Mouse (Mus musculus): ENCODE measurements around the gene Rasgrf2. TPM values are rescaled to one million over a fixed set of nuclear protein-coding genes. Genes with fewer than 3 reads are reported as not detected.

Gene Rasgrf2
- polyA plus RNA-seq, 1 experiment = 0.51 TPM

DNA sequence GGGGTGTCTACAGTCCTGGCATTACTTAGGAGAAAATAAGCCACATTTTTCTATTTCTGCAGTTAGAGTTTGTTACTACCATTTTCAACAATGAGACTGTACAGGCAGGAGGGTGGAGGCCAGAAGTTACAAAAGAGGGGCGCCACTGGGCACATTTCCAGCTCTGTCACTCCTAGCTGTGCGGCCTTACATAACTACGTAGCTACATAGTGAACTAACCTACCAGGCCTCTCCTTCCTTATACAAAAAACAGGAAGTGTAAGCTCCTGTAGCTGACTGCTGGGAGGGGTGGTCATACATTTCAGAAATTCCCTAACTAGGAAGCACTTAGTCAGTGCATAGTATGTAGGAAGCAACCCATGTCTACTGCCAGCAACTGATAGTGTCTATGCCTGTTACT, 78.5 kb downstream of the Rasgrf2 start:
- H3K4me1 ChIP-seq (ENCODE audit: control insufficient read depth, insufficient read depth, low read length) = no peaks in the 10 kb centered on the region
- H3K27ac ChIP-seq (ENCODE audit: insufficient read depth, low read depth, low read length) = no peak overlapping the region
- TF ChIP-seq CTCF (IDR thresholded peaks at IDR 0.05; ENCODE audit: low read depth, low read length) (no peak), POLR2A (IDR thresholded peaks at IDR 0.05; ENCODE audit: borderline replicate concordance, low read depth, low read length) (no peak)
- no peak overlapping the region for H3K4me3 ChIP-seq (ENCODE audit: insufficient read depth, low read length)

DNA sequence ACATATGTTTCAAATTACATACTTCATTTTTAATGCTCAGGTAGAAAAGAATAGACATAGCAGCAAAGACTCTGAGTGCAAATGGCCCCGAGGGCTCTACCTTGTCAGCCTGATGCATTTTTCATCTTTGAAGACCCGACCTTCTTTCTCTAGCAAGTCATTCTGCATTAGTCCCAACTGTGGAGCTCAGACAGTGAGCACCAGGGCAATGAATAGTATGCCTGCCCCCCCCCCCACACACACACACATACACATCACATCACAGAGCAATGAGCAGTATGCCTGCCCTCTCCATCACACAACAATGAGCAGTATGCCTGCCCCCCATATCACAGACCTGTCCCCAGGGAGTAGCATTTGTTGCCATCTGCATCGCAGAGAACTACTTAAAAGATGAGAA, 80.2 kb downstream of the Rasgrf2 start:
- Histone ChIP-seq H3K4me1 (ENCODE audit: control insufficient read depth, insufficient read depth, low read length) (no peaks in the 10 kb centered on the region), H3K4me3 (ENCODE audit: insufficient read depth, low read length) (no peak overlapping the region), H3K27ac (ENCODE audit: insufficient read depth, low read depth, low read length) (no peak overlapping the region)
- TF ChIP-seq POLR2A (IDR thresholded peaks at IDR 0.05; ENCODE audit: borderline replicate concordance, low read depth, low read length) (no peak), CTCF (IDR thresholded peaks at IDR 0.05; ENCODE audit: low read depth, low read length) (no peak)

DNA sequence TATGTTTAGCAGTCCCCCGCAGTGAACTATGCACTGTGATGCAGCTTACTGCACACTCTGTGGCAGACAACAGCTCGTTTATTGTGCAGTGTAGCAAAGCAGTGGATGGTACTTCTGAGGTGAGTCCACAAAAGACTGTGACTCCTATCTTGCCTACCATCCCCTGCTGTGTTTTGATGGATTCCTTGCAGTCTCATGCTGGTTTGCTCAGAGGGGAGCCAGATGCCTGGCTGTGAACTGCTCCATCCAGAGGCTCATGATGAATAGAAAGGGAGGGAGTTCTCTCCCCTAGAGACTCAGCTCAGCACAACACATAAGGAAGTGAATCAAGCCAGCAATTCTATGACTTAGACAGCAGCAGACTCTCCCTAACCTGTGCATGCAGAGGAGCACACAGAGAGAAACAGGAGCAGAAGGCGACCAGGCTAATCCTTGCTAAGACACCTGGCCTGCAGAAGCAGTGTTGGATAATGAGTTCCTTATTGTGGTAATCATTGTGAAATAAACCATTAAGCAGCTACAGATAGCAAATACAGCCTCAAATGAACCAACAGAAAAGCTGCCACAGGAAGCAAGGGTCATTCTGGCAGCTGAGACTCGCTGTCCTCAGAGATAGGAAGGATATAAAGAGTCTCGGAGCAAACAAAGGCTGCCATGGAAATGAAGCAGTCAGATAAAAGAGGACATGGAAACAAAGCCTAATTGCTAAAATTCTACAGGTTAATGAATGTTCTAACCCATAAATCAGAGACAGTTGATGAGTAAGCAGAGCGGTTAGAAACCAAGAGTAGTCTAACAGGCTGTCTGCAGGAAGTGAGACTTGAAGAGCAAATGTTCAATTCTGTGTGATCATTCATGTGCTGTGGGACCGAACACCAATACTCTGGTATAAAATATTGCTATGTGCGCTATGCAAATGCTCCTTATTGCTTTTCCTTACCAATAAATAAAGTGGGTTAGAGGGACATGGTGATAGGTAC, 89.6 kb downstream of the Rasgrf2 start:
- H3K4me1 ChIP-seq (ENCODE audit: control insufficient read depth, insufficient read depth, low read length) = no peaks in the 10 kb centered on the region
- no peak overlapping the region for H3K27ac ChIP-seq (ENCODE audit: insufficient read depth, low read depth, low read length)
- TF ChIP-seq CTCF (IDR thresholded peaks at IDR 0.05; ENCODE audit: low read depth, low read length) = no peak
- no peak for TF ChIP-seq POLR2A (IDR thresholded peaks at IDR 0.05; ENCODE audit: borderline replicate concordance, low read depth, low read length)
- H3K4me3 ChIP-seq (ENCODE audit: insufficient read depth, low read length) = no peak overlapping the region

DNA sequence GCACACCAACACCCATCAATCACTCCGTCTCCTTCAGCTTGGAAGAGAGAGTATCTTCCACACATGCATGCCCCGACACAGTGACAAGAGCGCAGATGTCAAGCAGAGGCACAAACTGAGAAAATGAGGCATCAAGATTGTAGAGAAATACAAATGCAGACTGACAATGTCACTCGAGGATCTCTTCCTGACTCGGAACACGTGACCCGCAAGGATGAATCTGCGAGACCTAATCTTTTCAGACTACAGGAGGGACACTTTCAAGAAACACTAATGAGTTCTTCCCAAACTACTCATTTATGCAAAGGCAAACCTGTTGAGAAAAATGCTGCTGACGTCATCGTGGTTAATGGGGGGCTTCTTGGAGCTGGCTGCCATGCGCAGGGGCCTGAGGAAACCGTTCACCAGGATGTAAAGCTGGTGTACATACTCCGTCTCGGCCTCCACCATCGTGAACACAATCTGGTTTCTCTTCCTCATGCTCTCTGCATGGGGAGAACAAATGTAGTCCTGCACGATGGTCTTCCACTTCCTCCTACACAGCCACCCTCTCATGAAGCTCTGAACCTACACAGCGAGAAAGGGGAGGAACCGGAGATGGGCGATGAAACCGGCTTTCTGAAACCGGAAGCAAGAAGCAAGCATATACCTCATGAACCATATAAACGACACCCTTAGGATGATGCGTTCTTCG, 100.9 kb downstream of the Rasgrf2 start:
- no peak for TF ChIP-seq POLR2A (IDR thresholded peaks at IDR 0.05; ENCODE audit: borderline replicate concordance, low read depth, low read length)
- no peak for TF ChIP-seq CTCF (IDR thresholded peaks at IDR 0.05; ENCODE audit: low read depth, low read length)
- no peak overlapping the region for H3K27ac ChIP-seq (ENCODE audit: insufficient read depth, low read depth, low read length)
- H3K4me1 ChIP-seq (ENCODE audit: control insufficient read depth, insufficient read depth, low read length) = peaks cover 3% of the 10 kb centered on the region; the same call in 1 of the 2 replicates
- no peak overlapping the region for H3K4me3 ChIP-seq (ENCODE audit: insufficient read depth, low read length)

DNA sequence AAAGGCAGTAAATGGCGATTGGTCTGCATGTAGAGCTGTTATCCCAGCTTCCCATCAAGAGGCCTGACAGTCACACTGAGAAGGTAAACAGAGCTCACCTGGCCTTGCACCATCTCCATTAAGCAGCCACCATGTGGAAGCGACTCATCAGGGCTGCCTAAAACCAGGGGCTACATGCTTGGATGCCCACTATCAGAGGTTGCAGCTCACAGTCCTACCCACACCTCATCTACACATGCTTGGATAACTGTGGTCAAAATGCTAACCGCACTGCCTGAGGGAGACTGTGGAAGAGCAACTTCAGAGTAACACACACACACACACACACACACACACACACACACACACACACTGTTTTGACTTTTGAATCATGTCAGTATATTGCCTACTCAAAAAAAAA, 101.8 kb downstream of the Rasgrf2 start:
- H3K27ac ChIP-seq (ENCODE audit: insufficient read depth, low read depth, low read length) = no peak overlapping the region
- peaks cover 3% of the 10 kb centered on the region; the same call in 1 of the 2 replicates for H3K4me1 ChIP-seq (ENCODE audit: control insufficient read depth, insufficient read depth, low read length)
- no peak overlapping the region for H3K4me3 ChIP-seq (ENCODE audit: insufficient read depth, low read length)
- TF ChIP-seq CTCF (IDR thresholded peaks at IDR 0.05; ENCODE audit: low read depth, low read length) (no peak), POLR2A (IDR thresholded peaks at IDR 0.05; ENCODE audit: borderline replicate concordance, low read depth, low read length) (no peak)

DNA sequence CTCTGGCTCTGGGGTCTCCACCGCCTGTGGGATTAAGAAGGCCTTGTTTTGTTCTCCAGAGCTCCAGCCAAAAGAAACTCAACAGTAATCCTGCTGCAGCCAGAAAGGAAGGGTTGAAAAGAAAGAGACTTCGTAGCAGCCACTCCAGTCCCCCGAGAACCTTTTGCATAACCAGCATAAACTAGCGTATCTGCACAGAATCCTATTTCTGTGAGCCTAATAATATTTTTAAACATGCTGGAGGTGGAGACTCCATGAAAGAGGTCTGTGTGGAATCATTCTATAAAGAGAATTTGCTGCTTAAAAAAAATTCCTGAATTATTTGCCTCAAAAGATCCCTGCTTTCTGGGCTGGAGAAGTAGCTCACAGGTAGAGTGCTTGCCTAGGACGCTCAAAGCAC, 103.5 kb downstream of the Rasgrf2 start:
- no peak overlapping the region for H3K4me3 ChIP-seq (ENCODE audit: insufficient read depth, low read length)
- H3K4me1 ChIP-seq (ENCODE audit: control insufficient read depth, insufficient read depth, low read length) = peaks cover 3% of the 10 kb centered on the region; the same call in 1 of the 2 replicates
- no peak overlapping the region for H3K27ac ChIP-seq (ENCODE audit: insufficient read depth, low read depth, low read length)
- no peak for TF ChIP-seq POLR2A (IDR thresholded peaks at IDR 0.05; ENCODE audit: borderline replicate concordance, low read depth, low read length)
- TF ChIP-seq CTCF (IDR thresholded peaks at IDR 0.05; ENCODE audit: low read depth, low read length) = no peak

DNA sequence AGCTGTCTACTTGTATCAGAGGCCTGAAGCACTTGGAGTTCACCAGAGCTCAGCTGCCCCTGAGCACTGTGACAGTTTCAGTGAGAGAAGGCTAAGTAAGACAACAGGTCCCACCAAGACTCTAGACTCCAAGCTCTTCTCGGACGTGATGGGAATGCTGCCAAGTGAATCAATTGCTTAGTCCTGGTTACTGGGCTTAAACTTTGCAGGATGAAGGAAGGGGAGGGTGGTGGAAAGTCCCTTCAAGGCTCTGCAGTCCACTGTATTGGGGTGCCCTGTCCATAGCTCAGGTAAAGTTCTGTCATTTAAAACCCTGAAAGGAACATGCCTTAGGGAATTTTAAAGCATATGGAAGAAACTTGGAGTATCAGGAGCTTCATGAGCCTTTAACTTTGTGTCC, 104.8 kb downstream of the Rasgrf2 start:
- Histone ChIP-seq H3K27ac (ENCODE audit: insufficient read depth, low read depth, low read length) (no peak overlapping the region), H3K4me1 (ENCODE audit: control insufficient read depth, insufficient read depth, low read length) (peaks cover 3% of the 10 kb centered on the region; the same call in 1 of the 2 replicates), H3K4me3 (ENCODE audit: insufficient read depth, low read length) (no peak overlapping the region)
- no peak for TF ChIP-seq POLR2A (IDR thresholded peaks at IDR 0.05; ENCODE audit: borderline replicate concordance, low read depth, low read length)
- TF ChIP-seq CTCF (IDR thresholded peaks at IDR 0.05; ENCODE audit: low read depth, low read length) = no peak

DNA sequence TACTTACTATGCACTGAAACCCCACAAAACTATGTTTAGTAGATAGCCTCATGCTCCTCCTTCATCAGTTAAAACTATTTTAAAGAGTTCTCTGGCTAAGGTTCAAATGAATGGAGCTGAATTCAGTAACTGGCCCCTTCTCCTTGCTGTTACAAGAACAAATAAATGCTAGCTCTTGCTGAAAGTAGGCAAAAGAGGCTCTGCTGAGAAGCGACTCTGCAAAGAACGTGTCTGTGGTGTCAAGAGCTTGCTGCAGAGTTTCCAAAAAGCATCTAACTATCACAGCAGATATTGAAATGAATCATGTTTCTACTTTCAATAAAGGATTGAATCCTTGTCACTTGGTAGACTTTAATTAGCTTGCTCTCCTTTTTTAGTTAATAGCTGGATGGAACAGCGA, 106.3 kb downstream of the Rasgrf2 start:
- Histone ChIP-seq H3K27ac (ENCODE audit: insufficient read depth, low read depth, low read length) (no peak overlapping the region), H3K4me3 (ENCODE audit: insufficient read depth, low read length) (no peak overlapping the region), H3K4me1 (ENCODE audit: control insufficient read depth, insufficient read depth, low read length) (no peaks in the 10 kb centered on the region)
- no peak for TF ChIP-seq POLR2A (IDR thresholded peaks at IDR 0.05; ENCODE audit: borderline replicate concordance, low read depth, low read length)
- no peak for TF ChIP-seq CTCF (IDR thresholded peaks at IDR 0.05; ENCODE audit: low read depth, low read length)

DNA sequence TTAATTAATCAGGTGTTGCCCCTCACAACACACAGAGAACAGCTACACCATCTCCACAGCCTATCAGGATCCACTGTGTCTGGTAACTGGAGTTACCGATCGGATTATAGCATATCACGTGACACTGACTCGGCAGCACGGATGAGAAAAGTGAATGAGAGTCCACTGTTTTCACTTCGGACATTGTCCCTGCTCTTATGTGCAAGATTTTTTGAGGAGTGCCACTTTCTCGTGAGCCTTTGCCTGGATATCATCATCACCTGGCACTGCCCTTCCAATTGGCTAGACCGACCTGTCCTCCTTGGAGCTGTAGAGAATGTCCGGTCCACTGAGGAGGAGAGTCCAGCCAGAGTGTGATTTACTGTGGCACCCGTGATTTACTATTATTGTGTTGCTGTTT, 109.3 kb downstream of the Rasgrf2 start:
- Histone ChIP-seq H3K27ac (ENCODE audit: insufficient read depth, low read depth, low read length) (no peak overlapping the region), H3K4me1 (ENCODE audit: control insufficient read depth, insufficient read depth, low read length) (no peaks in the 10 kb centered on the region), H3K4me3 (ENCODE audit: insufficient read depth, low read length) (no peak overlapping the region)
- TF ChIP-seq POLR2A (IDR thresholded peaks at IDR 0.05; ENCODE audit: borderline replicate concordance, low read depth, low read length) (no peak), CTCF (IDR thresholded peaks at IDR 0.05; ENCODE audit: low read depth, low read length) (no peak)

DNA sequence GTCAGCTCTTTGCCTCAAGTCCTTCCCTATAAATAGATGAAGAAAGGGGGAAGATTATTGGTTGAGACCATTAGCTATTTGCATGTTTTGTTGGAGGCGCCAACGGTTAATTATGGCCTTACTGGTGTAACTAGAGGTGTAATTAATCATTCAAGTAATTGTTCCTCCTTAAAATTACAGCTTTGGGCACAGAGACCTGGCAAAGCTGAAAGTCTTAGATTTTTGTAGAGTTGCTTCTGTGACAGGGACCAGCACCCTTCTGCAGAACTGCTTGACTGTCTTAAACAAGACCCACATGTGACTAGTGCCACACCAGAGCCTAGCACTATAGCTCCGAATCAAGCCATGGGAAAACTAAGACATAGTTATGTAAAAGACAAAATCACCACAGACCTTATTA, 134.5 kb downstream of the Rasgrf2 start:
- H3K4me3 ChIP-seq (ENCODE audit: insufficient read depth, low read length) = no peak overlapping the region
- TF ChIP-seq POLR2A (IDR thresholded peaks at IDR 0.05; ENCODE audit: borderline replicate concordance, low read depth, low read length) (no peak), CTCF (IDR thresholded peaks at IDR 0.05; ENCODE audit: low read depth, low read length) (no peak)
- no peaks in the 10 kb centered on the region for H3K4me1 ChIP-seq (ENCODE audit: control insufficient read depth, insufficient read depth, low read length)
- H3K27ac ChIP-seq (ENCODE audit: insufficient read depth, low read depth, low read length) = no peak overlapping the region
